Mouse (Mus musculus) MEL-GATA-1-ER (cell line): ENCODE data around the gene Cfap43.

Source experiments
- DNase-seq: peaks from one replicate; pipeline ENCODE4 v3.0.0-alpha.2; 2012; ENCODE audit warnings: low read depth; ENCODE audit errors: extremely low read depth

Cfap43 gene

GRCm38 (mm10) chr19:47713457-47713856 lies 205.6 kb downstream of the Cfap43 start:
- DNase-seq = no peak

- DNase-seq = no peak
Observed at GRCm38 (mm10) chr19:47710376-47710775, 208.7 kb downstream of the Cfap43 start.

DNA sequence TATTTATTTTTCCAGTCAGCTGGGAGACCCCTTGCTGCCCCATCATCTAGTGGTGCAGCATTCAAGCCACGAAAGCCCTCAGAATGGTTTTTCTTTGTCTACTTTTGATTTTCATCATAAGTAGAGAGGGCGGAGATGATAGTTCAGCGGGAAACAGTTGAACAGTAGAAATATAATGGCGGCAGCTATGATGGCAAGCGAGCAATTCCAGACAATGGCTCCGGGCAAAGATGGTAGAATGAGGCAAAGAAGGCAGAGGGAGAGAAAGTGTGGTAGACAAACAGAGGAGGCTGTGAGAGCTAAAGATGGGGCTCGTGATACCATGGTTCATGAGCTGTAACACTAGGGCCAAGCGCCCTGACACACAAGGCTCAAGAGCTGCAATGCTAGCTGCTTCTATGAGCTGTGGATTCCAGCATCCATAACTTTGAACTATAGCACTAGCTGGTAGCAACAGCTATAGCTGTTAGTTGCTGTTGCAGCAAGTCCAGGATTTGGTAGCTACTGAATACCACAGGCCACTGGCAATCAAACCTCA lies 213.2 kb downstream of the Cfap43 start:
- no peak for DNase-seq

DNA sequence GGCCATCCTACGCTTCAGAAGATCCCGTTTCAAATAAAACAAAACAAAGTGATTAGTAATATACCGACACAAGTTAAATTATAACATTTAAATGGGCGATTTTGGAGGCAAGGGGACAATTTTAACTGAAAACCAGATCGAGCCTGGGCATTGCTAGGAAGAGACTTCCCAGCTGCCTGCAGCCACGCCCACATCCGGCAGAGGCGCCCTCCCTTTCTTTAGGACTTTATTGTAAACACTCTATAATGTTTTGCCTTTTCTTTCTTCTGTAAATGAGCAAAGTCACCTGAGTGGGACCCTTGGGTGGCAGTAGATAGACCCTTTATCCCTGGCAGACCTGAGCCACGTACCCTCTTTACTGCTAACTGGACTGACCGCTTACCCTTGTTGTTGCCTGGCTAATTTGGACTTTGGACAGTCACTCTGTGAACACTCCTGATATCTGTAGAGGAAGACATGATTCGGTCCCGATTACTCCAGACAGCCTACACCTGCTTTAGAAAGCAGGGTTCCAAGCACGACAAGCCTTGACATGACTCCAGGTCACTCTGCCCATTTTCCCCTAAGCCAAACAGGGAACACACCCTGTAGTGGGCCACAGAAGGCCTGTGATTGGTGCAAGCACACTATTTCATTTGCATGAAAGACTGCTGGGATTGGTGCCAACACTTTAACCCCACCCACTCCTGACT lies 213.9 kb downstream of the Cfap43 start:
- DNase-seq = no peak

DNA sequence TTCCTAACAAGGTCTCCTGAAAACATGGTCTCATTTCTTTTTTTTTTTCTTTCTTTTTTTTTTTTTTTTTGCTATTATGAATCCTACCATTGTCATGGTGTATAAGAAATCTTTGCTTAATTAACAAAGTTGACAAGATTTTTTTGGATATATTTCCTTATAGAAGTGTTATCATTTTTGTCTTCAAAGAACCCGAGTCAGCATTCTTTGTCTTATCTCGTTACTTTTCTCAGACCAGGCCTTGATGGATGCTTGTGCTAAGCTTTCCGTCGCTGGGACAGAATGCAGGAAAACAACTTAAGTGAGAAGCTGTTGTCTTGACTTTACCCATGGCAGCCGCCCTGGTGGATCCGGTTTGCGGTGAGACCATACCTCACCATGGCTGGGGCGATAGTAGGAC lies 218.6 kb downstream of the Cfap43 start:
- DNase-seq = no peak

- DNase-seq = no peak
Observed at GRCm38 (mm10) chr19:47699743-47700142, 219.3 kb downstream of the Cfap43 start.

DNA sequence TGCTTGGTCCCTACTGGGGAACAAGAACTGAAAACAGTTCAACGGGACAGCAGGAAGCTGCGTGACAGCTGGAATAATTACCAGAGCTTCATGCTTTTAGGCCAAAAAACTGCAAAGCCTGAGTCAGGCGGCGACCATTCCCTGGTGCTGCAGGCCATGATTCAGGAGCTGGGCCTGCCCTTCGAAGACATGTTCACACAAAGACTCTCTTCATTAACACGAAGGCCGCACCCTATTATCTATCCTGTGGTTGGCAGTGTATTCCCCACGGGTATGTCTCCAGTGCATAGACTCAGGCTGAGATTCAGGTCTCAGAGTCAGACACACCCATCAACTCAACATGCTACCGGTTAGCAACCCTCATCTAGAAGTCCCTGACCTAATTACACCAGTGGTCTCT lies 220.8 kb downstream of the Cfap43 start:
- DNase-seq = no peak

GRCm38 (mm10) chr19:47697067-47697466 lies 222.0 kb downstream of the Cfap43 start:
- no peak for DNase-seq

DNA sequence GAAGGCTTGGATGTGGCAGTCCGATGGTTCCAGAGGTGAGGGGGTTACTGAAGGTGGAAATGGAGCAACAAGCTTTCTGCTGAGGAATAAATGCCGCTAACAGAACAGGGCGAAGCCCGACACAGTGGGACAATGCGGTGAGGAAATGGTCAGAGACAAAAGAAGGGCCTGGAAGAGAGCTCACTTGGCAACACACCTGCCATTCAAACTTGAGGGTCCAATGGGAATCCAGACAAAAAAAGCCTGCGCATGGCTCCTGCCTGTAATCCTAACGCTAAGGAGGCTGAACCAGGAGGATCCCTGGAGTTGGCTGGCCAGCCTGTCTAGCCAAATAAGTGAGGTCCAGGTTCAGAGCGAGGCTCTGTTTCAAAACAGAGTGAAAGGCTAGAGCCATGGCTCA lies 222.7 kb downstream of the Cfap43 start:
- no peak for DNase-seq

GRCm38 (mm10) chr19:47695725-47696124 lies 223.4 kb downstream of the Cfap43 start:
- no peak for DNase-seq

DNA sequence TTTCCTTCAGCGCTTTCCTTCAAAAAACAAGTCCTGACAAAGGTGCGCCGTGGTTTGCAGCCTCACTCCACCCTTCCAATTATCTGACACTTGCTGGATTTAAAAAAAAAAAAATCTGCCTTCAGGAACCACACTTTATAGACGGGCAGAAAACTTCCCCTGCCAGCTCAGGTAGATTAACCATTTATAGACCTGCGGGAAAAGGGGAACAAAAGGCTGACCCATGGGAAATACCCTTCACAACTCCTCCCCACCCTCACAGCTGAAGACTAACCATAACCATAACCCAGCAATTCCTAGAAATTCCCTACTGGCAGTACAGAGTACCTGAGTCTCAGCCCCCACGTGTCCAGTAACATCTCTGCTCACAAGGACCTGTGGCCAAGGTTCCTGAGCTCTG lies 227.1 kb downstream of the Cfap43 start, which contains the start of gene Col17a1:
Col17a1 (minus strand) TSS at position 101 of the 400 bp plus-strand sequence.
- no peak for DNase-seq

DNA sequence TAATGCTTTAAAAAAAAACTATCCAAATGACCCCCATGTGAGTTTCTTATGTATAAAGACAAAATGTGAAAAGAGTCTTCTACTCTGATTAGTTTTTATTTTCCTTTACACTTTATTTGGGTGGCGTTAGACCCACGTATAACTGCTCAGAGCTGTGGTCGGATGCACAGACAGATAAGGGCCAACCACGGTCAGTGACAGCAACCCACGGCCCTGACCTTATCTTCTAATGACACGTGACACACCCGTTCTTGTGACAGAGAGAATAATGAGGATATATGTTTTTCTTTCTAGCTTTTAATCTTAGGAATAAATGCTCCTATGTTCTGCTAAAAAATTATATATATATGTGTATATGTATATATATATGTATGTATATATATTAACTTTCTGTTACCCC lies 229.5 kb downstream of the Cfap43 start:
- DNase-seq = no peak
